Mouse (Mus musculus) urinary bladder, postnatal 14 days (tissue): Measurements from ENCODE around the gene Ap1b1.
A peak's percentile ranks its signal among the peaks of the same experiment; 100 is the strongest.

Experiments
- DNase-seq: peaks from one replicate; pipeline ENCODE4 v3.0.0; 2021; ENCODE audit warnings: low spot score

Ap1b1 gene

DNA sequence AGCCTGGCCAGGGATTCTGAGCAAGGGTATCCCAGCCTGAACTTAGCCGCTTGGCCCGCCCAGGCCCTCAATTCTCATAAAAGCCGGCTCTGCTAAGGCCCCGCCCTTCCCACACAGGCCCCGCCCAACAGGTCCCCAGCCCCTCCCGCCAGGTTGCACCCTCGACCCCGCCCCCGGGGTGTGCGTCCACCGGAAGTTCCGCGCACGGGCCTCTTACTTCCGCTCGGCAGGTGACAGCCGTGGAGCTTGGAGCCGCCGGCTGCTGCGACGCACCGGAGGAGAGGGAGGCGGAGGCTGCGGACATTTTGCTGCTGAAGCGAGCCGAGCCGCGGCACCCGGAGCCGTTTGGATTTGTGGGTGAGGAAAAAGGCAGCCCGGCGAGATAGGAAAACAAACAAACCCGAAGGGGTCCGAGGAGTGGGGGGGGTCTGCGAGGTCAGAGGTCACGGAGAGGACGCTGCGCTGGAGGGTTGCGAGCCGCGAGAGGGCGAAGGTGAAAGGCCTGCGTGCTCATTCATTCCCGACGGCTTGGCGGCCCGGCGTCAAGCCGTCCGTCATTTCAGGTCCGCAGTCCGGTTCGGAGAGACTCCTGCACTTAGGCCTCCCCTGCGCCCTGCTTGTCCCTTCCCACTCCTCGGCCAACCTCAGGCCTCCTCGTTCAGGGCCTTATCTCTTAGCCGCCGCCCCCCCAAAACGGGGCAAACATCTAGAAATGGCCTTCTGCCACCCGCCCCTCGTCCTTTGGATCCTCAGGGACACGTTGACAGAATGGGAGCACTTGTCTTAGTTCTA, at the start of gene Ap1b1:
Gene Ap1b1, plus strand, starts transcription at position 130 of the 792 bp plus-strand sequence.
- DNase-seq = peak; percentile 93

- DNase-seq = no peak
These were observed 40.1 kb upstream of the Ap1b1 start for GRCm38 (mm10) chr11:4946530-4946929.

DNA sequence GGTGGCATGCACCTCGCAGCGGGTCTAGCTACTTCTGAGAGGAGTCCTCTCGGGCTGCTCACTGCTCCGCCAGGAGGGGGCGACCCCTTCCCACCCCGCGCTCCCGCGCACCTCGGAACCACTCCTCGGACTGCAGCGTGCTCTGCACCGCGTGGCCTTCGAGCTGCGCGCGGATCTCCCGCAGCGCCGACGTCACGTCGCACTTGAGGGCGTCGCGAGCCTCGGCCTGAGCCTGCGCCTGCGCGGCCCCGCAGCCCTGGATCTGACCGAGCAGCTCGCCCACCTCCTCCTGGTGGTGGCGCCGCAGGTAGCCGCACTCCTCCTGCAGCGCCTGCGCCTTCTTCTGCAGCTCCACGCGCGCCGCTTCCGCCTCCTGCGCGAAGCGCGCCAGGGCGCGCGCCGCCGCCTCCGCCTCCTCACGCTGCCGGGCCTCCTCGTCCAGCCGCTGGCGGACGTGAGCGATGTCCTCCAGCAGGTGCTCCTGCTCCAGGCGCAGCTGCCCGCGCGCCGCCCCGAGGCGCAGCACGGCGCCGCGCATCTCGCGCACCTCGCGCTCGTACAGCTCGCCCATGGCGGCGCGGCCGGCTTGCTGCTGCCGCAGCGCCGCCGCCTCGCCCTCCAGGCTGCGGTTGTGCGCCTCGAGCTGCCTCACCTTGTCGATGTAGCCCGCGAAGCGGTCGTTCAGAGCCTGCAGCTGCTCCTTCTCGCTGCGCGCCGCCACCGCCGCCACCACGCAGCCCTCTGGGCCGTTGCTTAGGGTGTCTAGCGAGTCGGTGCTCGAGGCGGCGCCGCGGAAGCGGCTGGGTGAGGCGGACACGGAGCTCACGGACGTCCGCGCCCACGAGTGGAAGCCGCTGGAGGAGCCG, 39.4 kb upstream of the Ap1b1 start:
- peak; percentile 47 for DNase-seq

- DNase-seq = no peak
These were observed 38.8 kb upstream of the Ap1b1 start, which contains the start of gene Nefh for GRCm38 (mm10) chr11:4947813-4948174. Gene Nefh (minus strand): TSS chr11:4948064.

- no peak for DNase-seq
These were observed 37.8 kb upstream of the Ap1b1 start for GRCm38 (mm10) chr11:4948792-4949191.

DNA sequence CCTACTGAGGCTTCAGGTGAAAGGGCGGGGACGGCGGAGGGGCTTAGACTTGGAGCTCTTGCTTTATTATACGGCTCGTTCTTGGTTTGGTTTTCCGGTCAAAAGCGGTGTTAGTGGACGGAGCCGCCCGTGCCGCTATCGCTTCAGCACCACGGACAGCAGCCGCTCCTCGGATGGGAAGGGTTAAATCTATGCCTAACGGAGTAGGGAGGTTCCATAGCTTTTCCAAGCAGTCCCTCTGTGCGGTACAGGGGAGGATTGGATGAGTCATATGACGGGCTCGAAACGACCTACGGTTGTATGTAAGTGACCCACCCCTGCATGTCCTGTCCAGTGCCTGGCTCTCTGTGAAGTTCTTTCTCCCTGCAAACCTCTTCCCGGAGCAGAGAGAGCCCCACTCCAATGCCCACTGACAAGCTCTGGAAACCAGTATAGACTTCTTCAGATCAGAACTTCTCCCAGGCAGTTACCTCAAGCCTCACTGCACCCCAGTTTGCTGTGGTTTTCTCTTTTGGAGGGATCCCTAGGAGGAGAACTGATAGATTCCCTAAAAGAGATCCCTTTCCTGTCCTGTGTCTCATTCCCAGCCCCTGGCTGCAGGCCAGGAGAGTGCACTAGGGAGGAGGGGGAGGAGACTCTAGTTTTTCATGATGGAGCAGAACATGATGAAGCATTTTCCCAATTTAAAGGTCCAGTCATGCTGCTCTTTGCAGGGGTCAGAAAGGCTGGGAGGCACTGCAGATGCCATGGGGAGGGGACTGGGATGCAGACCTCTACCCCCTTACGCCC, 37.2 kb upstream of the Ap1b1 start:
- peak; percentile 60 for DNase-seq

DNA sequence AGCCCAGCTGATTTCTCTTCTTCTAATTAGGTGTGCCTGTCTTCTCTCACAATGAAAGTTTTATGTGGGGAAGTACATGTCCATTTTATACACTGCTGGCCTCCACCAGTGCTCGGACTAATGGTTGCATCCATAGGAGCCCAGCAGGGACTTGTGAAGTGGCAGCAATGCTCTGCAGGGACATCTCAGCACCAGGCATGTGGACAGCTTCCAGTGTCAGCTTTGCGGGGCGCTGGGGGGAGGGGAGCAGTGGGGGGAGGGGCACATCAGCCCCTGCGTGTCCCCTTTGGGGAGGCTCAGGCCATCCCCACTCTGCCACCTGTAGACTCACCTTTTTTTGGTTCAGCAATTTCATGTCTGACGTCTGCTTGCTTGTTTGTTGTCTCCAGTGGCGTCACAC, 33.2 kb upstream of the Ap1b1 start:
- no peak for DNase-seq

- DNase-seq = peak; percentile 7
These were observed 32.7 kb upstream of the Ap1b1 start for GRCm38 (mm10) chr11:4953918-4954317.

DNA sequence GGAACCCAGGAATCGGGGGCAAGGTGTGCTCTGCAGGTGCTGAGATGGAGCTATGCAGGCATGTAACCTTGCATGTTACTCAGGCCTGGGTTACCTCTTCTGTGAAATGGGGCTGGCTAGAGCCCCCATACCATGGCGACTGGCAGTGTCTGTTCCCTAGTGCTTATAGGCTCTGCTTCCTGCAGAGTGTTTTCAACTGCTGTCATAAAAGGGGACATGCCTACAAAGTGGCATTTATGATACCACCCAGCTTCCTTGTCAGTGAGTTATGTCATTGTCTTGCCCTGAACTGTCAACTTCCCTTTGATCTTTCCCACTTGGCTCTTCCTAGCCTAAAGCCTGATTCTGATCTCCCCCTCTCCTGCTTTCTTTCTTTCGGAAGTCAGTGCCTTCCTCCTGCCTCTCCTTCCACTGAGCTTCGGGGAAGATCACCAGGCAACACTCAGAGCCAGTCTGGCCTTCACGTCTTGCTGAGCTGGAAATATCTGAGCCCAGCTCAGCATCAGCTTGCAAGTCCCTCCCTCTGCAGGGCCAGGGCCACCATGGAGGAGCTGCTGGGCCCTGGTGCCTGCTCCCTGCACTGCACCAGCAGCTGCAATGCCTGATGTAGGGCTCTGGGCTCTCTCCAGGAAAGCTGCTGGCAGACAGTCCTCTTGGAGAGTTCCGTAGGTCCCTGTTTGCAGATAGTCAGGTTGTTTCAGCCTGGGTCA, 23.4 kb upstream of the Ap1b1 start:
- no peak for DNase-seq

- no peak for DNase-seq
These were observed 20.3 kb upstream of the Ap1b1 start for GRCm38 (mm10) chr11:4966325-4966724.

GRCm38 (mm10) chr11:4966888-4967287, 19.7 kb upstream of the Ap1b1 start:
- DNase-seq = no peak

DNA sequence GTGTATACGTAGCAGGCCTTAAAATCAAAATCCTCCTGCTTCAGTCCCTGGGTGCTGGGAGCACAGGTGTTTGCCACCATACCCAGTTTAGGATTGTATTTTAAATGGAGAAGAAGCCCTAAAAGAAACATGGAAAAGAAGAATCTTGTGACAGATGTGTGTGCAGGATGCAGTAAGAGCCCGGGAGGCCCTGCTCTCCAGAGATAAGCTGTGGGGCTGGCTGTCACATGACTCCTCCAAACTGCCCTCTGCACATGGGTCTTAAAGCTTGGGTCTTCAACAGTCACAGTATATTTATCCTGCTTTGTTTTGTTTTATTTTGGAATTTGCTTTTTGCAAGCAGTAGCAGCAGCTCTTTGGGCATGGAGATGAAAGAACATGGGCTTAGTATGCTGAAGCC, 19.1 kb upstream of the Ap1b1 start:
- no peak for DNase-seq

DNA sequence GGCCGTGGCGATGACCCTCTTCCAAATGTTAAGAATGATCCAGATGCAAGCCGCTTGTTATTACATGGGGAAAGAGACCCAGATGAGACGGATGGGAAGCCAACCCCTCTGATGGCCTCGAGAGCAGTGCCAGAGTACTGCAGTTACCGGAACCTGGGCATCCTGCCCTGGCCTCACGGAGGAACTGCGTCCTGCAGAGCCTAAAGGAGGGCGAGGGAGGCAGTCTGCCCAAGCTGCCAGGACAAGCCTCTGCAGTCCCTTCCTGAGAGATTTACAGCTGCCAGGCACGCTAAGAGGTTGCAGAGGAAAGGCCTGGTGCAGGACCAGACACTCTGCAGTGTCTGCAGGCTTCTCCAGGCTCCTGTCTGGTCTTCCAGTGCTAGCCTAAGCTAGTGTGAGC, 18.2 kb upstream of the Ap1b1 start:
- no peak for DNase-seq

DNA sequence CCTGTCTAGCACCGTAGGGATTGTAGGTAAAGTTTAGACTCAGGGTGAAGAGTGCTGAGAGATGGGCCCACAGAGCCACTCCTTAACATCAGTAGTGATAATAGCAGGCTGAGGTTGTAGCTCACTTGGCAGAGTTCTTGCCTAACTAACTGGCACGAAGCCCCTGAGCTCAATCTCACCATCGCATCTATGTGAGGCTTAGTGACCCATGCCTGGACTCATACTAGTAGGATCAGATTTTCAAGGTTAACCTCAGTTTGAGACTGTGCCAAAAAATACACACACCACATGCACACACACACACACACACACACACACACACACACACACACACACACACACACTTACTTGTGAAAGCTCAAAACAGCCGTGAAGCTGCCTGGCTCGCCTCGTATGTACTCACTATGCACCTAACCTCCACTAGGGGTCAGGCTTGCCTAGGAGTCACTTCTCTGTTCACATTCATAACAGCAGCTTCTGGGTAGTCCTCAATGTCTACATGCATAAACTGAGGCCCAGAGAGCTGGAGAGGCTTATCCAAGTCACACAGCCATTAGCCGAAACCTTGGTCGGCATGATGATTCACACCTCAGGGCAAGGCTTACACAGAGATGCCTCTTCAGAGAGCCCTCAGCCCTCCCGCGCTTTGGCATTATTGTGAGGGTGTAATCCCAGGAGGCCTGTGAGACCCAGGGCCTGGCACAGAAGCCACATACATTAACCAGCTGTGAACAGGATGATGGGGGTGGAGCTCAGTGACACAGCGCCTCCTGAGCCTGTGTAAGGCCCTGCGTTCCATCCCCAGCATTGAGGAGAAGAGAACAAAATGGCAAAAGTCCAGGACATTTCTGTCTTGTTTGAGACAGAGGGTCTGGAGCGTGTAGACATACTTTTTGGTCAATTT, 13.4 kb upstream of the Ap1b1 start:
- peak; percentile 42 for DNase-seq

DNA sequence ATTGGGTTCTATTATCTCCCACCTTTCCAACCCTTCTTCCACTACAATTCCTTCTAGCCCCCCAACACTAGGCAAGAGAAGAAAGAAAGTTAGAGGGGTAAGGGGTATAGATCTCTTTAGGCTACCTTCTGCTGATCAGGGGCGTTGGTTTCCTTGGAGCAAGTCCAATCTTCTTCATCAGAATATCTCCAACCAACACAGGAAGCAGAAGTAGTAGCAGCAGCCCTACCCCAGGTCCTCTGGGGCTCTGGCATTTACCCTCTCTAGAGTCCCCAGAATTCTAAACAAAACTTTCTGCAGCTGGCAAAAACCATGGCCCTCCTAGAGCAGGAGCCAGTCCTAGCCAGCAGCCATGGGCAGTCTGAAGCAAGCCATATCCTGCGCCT, 12.8 kb upstream of the Ap1b1 start:
- no peak for DNase-seq

GRCm38 (mm10) chr11:4974376-4975122, 12.1 kb upstream of the Ap1b1 start:
- no peak for DNase-seq

DNA sequence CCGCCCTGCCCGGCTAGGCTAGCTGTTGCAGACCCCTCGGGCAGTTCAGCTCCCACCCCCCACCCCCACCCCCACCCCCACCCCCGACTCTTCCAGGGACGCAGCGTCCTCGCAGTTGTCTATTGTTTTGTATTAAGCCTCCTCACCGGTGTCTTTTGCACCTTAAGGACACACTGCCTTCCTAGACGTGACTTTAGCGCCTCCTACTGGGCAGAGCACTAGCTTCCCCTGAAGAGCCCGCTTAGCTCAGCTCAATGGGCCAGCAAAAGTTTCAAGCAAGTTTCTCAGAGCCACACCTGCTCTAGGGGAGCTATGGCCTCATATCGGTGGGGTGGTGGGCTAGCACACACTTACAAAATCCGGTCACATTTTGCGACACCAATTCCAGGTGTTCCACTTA, 11.0 kb upstream of the Ap1b1 start:
- DNase-seq = peak; percentile 82

DNA sequence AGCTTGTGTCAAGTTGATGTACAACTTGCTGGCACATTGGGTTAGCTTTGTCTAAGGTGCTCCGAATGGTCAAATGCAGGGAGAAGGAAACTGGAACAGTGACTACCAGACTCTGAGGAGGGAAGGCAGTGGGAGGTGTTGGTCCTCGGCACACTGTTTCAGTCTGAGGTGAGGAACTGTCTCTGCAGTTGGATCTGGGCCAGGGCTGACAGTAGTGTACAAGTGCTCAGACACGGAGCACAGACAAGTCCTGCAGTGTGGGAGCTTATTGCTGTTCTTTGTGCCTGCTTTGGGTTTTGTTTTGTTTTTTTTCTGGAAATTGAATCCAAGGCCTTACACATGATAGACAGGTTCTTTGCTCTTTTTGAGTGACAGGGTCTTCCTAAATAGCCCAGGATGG, 3.6 kb upstream of the Ap1b1 start:
- no peak for DNase-seq

DNA sequence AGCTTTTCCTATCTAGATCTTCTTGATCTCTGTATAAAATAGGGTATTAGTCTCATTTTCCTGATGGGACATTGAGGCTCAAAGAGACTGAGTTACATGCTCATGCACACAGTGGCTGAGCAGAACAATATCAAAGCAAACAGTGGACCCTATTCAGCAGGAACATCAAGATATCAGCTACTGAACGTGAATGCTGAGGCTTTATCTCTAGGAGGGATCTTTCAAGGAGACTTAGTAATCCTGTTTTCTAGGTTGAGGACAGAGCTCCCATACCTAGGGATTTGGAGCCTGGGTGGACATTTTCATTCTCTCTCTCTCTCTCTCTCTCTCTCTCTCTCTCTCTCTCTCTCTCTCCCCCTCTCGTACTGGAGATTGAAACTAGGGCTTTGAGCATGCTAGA, 3.1 kb upstream of the Ap1b1 start:
- no peak for DNase-seq

DNA sequence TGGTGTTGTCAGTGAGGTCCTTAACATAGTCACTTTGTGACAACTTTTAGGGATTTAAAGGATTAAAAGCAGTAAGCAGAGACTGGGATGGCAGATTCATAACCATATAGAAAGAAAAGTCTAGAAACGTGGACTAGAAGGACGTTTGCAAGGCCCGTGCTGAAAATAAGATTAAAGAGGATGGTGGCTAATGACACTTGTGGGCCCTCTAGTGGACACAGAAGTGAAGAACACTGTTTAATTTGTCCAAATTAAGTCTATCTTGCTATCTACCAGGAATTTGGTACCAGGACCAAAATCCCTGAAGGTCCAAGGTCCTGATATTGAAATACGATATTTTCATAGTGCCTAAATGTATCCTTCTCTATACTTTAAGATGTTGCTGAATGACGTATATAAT, 2.4 kb upstream of the Ap1b1 start:
- peak; percentile 14 for DNase-seq
